Mouse (Mus musculus) neural tube, embryonic 12.5 days (tissue): ENCODE measurements around the gene Aipl1. TPM values are rescaled to one million over a fixed set of nuclear protein-coding genes. Genes with fewer than 3 reads are reported as not detected.

Experiments
- ATAC-seq: fragments of 200-750 bp; cut with Nextera tagmentation; 2 replicates; pipeline ENCODE4 v1.8.0; 2017; ENCODE audit warnings: low read depth, mild to moderate bottlenecking, moderate TSS enrichment, moderate library complexity; ENCODE audit not compliant: low FRiP score
- H3K27ac ChIP-seq: fragments of 300-500 bp; sonication (generic); 2 replicates; pipeline ENCODE4 v1.5.1; 2016
- H3K27me3 ChIP-seq: fragments of 300-500 bp; sonication (generic); replicated peaks from 2 replicates; pipeline ENCODE4 v1.6.1; 2016; ENCODE audit warnings: mild to moderate bottlenecking
- H3K36me3 ChIP-seq: fragments of 300-500 bp; sonication (generic); 2 replicates; pipeline ENCODE4 v1.6.1; 2016; ENCODE audit warnings: mild to moderate bottlenecking
- H3K4me1 ChIP-seq: fragments of 300-500 bp; sonication (generic); 2 replicates; pipeline ENCODE4 v1.6.1; 2016
- H3K4me2 ChIP-seq: fragments of 300-500 bp; sonication (generic); replicated peaks from 2 replicates; pipeline ENCODE4 v1.6.1; 2016; ENCODE audit warnings: mild to moderate bottlenecking
- H3K4me3 ChIP-seq: fragments of 300-500 bp; sonication (generic); 2 replicates; pipeline ENCODE4 v1.5.1; 2016
- H3K9ac ChIP-seq: fragments of 300-500 bp; sonication (generic); 2 replicates; pipeline ENCODE4 v1.6.1; 2016; ENCODE audit warnings: mild to moderate bottlenecking
- H3K9me3 ChIP-seq: fragments of 300-500 bp; sonication (generic); 2 replicates; pipeline ENCODE4 v1.6.1; 2016; ENCODE audit warnings: mild to moderate bottlenecking
- WGBS: fragments of 180-500 bp; shearing (Covaris S2); methylation state at CpG from one replicate; pipeline ENCODE4 v1.1.7; 2016; 5-methylcytosine and 5-hydroxymethylcytosine counted together
- polyA plus RNA-seq: library from polyadenylated mRNA; unstranded; fragments of >200 nt; fragmentation: Nextera tagmentation; extraction: Ambion mirVana; gene quantifications from 2 replicates; pipeline ENCODE4 v1.2.1, GENCODE M21; 2016

The Aipl1 gene
- polyA plus RNA-seq, 1 experiment from 2014 or later, result 0.47 TPM

- Histone ChIP-seq H3K4me2 (no peak overlapping the region), H3K9me3 (no peaks in the 10 kb centered on the region), H3K36me3 (peaks cover 16% of the 10 kb centered on the region), H3K9ac (no peak overlapping the region), H3K4me3 (no peak overlapping the region), H3K27me3 (peaks cover 26% of the 10 kb centered on the region), H3K4me1 (peaks cover 20% of the 10 kb centered on the region), H3K27ac (no peak overlapping the region)
- no peak for ATAC-seq
- 71% methylated on average over 8 of the region's 8 CpGs for WGBS
These were observed 12.0 kb upstream of the Aipl1 start for GRCm38 (mm10) chr11:72049171-72049759.

GRCm38 (mm10) chr11:72048730-72049129, 11.4 kb upstream of the Aipl1 start:
- peaks cover 16% of the 10 kb centered on the region for H3K36me3 ChIP-seq
- 70% methylated on average over 6 of the region's 6 CpGs for WGBS
- no peak overlapping the region for H3K4me3 ChIP-seq
- no peak overlapping the region for H3K27ac ChIP-seq
- no peak for ATAC-seq
- no peaks in the 10 kb centered on the region for H3K9me3 ChIP-seq
- H3K9ac ChIP-seq, result no peak overlapping the region
- no peak overlapping the region for H3K4me2 ChIP-seq
- H3K4me1 ChIP-seq, result peaks cover 25% of the 10 kb centered on the region
- H3K27me3 ChIP-seq, result peaks cover 26% of the 10 kb centered on the region

- Histone ChIP-seq H3K27me3 (0 out of 2 replicates have a peak, but pooled peaks cover 2% of the 10 kb centered on the region), H3K4me1 (peaks cover 48% of the 10 kb centered on the region), H3K4me3 (no peak overlapping the region), H3K9me3 (no peaks in the 10 kb centered on the region), H3K36me3 (peaks cover 16% of the 10 kb centered on the region), H3K27ac (no peak overlapping the region), H3K4me2 (peak overlapping the region; percentile 84), H3K9ac (no peak overlapping the region)
- ATAC-seq, result no peak
- 94% methylated on average over 3 of the region's 3 CpGs for WGBS
These were observed 6.9 kb upstream of the Aipl1 start for GRCm38 (mm10) chr11:72044231-72044630.

- peaks cover 60% of the 10 kb centered on the region for H3K4me1 ChIP-seq
- under 1% methylated on average over 14 of the region's 14 CpGs for WGBS
- peak overlapping the region; percentile 84 for H3K4me2 ChIP-seq
- H3K9me3 ChIP-seq, result no peaks in the 10 kb centered on the region
- H3K4me3 ChIP-seq, result peak overlapping the region; percentile 64
- H3K36me3 ChIP-seq, result peaks cover 16% of the 10 kb centered on the region
- no peaks in the 10 kb centered on the region for H3K27me3 ChIP-seq
- H3K9ac ChIP-seq, result peak overlapping the region; percentile 69
- H3K27ac ChIP-seq, result no peak overlapping the region
- no peak; the same call in none of the 2 replicates for ATAC-seq
These were observed 5.3 kb upstream of the Aipl1 start for GRCm38 (mm10) chr11:72042631-72043030.

DNA sequence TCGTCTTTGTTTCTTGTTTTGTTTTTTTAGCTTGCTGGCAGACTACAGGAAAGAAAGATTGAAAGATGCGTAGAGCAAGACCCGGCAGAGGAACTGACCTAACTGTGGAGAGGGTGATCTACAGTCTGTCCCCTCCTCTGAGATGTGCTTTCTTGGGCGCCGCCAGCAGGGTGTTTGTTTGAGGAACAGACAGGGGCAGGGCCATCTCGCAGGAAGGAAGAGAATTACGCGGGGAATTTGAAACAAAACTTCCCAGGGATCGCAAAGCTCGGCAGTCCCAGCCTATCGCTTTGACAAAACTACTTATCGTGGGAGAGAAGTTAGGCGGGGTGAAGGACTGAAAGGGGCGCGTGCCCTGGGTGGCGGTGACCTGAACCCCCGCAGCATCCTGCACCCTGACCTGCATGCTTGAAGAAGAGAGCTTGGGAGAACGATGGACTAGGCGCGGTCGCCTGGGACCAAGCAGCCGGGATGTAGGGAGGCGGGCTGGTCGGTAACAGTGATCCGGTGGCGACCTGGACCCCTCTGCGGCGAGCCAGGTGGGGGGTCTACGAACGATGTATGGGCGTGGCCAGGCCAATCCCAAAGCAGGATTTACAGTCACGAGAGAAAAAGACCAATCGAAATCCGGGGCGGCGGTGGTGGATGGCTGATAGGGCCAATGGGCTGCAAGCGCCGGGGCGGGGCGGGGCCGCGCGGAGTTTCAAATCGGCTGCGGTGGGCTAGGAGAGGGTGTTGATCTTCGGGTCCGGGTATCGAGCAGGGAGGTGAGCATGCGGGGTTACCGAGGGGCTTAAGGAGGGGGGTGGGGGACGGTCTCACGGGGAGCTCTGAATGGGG, 4.7 kb upstream of the Aipl1 start, which contains the start of gene Pimreg:
Pimreg (plus strand) TSS at position 265 of the 840 bp plus-strand sequence.
- WGBS, result under 1% methylated on average over 52 of the region's 52 CpGs
- Histone ChIP-seq H3K27ac (peak within 1 kb of the TSS; percentile 37; the same call in 1 of the 2 replicates), H3K9me3 (no peaks in the 10 kb centered on the region), H3K4me3 (peak within 1 kb of the TSS; percentile 64), H3K36me3 (peaks cover 16% of the 10 kb centered on the region), H3K4me2 (peak within 1 kb of the TSS; percentile 84), H3K4me1 (peaks cover 60% of the 10 kb centered on the region), H3K9ac (peak within 1 kb of the TSS; percentile 69), H3K27me3 (no peaks in the 10 kb centered on the region)
- peak; percentile 91 for ATAC-seq

DNA sequence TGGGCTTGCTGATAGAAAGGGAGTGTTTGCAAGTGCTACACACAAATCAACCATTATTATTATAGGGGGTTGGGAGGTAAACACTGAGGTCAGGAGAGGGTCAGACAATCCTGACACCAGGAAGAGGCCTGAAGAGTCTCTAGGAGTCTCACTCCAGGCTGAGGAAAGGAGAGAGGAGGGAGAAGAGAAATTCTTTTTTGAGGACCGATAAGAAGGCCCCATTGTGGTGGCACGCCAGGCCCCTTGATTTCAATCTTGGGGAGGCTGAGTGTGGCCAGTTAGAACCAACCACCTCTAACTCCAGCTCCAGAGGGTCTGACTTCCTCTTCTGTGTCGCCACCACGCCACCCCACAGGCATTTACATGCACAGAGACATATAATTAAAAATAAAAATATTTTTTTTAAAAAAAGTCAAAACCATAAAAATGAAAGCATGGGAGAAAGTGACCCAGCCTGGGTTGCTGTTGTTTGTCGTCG, 4.0 kb upstream of the Aipl1 start:
- H3K9ac ChIP-seq, result peak overlapping the region; percentile 69; the same call in 1 of the 2 replicates
- H3K27me3 ChIP-seq, result no peaks in the 10 kb centered on the region
- peak overlapping the region; percentile 64 for H3K4me3 ChIP-seq
- peaks cover 16% of the 10 kb centered on the region for H3K36me3 ChIP-seq
- H3K27ac ChIP-seq, result peak overlapping the region; percentile 37; the same call in 1 of the 2 replicates
- H3K4me2 ChIP-seq, result peak overlapping the region; percentile 84
- WGBS, result 11% methylated on average over 6 of the region's 6 CpGs
- ATAC-seq, result no peak
- H3K9me3 ChIP-seq, result no peaks in the 10 kb centered on the region
- peaks cover 60% of the 10 kb centered on the region for H3K4me1 ChIP-seq

DNA sequence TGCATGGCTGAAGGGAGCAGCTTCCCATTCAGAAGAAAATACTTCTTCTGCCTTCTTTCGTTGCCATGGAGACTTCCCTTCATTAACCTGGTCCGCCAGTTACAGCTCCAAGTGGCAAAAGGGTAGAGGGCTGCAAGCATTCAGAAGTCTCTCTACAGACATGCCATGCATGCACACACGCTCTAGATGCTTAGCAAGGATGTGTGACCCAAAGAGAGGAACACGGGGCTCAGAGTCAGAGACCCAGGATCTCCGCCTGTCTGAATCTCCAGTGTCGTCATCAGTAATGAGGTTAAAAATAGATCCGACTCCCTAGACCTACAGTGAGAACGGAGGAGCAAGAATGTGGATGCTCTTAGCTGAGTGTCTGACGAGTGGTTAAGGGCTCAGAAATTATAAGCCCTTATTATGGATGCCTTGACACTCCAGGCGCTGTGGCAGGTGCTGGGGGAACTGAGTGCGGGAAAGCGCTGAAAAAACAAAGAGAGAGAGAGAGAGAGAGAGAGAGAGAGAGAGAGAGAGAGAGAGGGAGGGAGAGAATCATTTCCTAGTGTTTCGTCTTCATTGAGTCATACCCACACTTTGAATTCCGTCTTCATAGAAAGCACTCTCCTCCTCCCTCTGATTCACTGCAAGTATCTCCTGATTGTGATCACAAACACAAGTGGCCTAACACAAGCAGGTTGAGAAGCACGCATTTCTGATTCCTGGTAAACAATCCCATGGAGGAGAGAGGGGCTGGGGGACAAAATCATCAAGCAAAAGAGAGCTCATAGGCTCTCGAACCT, 2.5 kb upstream of the Aipl1 start:
- peaks cover 3% of the 10 kb centered on the region; the same call in 1 of the 2 replicates for H3K36me3 ChIP-seq
- H3K4me3 ChIP-seq, result no peak overlapping the region
- peak overlapping the region; percentile 35 for H3K4me2 ChIP-seq
- no peak for ATAC-seq
- H3K4me1 ChIP-seq, result peaks cover 56% of the 10 kb centered on the region
- WGBS, result 25% methylated on average over 16 of the region's 16 CpGs
- H3K9ac ChIP-seq, result no peak overlapping the region
- no peaks in the 10 kb centered on the region for H3K9me3 ChIP-seq
- no peaks in the 10 kb centered on the region for H3K27me3 ChIP-seq
- no peak overlapping the region for H3K27ac ChIP-seq

DNA sequence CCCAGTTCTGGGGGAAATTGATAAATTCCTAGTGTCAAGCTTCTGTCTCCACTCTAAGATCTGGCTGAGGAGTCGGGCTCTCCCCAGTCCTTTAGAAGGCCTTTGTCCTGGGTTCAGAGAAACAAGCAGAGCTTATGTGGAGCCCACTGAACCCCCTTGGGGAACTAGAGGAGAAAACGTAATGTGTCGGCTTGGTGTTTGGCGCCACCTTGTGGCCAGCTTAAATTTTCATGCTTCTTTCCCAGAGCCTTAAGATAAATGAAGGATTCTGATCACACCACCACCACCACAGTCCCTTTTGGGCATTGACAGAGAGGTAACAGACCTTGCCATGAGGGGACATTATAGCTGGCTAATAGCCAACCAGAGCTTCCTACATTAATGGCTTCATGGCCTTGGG, 687 bp upstream of the Aipl1 start:
- no peak for ATAC-seq
- 2% methylated on average over 4 of the region's 4 CpGs for WGBS

GRCm38 (mm10) chr11:72032589-72032988, 4.7 kb downstream of the Aipl1 start:
- 90% methylated on average over 3 of the region's 3 CpGs for WGBS

More for the DNA sequence above, 687 bp upstream of the Aipl1 start:
- Histone ChIP-seq H3K27ac (no peak overlapping the region), H3K9me3 (no peaks in the 10 kb centered on the region), H3K36me3 (no peaks in the 10 kb centered on the region), H3K27me3 (no peaks in the 10 kb centered on the region), H3K4me1 (peaks cover 40% of the 10 kb centered on the region), H3K4me3 (no peak overlapping the region), H3K4me2 (no peak overlapping the region), H3K9ac (no peak overlapping the region)

GRCm38 (mm10) chr11:72032091-72032490, 5.2 kb downstream of the Aipl1 start:
- 78% methylated on average over 4 of the region's 4 CpGs for whole genome bisulfite sequencing
- Histone ChIP-seq H3K27me3 (peaks cover 11% of the 10 kb centered on the region), H3K4me3 (no peak overlapping the region), H3K36me3 (no peaks in the 10 kb centered on the region), H3K27ac (no peak overlapping the region), H3K4me2 (no peak overlapping the region), H3K4me1 (no peaks in the 10 kb centered on the region), H3K9me3 (no peaks in the 10 kb centered on the region), H3K9ac (no peak overlapping the region)
- no peak for ATAC-seq

More at GRCm38 (mm10) chr11:72032589-72032988, 4.7 kb downstream of the Aipl1 start:
- Histone ChIP-seq H3K36me3 (no peaks in the 10 kb centered on the region), H3K9ac (no peak overlapping the region), H3K27me3 (peaks cover 11% of the 10 kb centered on the region), H3K4me3 (no peak overlapping the region), H3K9me3 (no peaks in the 10 kb centered on the region), H3K4me1 (no peaks in the 10 kb centered on the region; the same call in 1 of the 2 replicates), H3K27ac (no peak overlapping the region), H3K4me2 (no peak overlapping the region)
- no peak for ATAC-seq

DNA sequence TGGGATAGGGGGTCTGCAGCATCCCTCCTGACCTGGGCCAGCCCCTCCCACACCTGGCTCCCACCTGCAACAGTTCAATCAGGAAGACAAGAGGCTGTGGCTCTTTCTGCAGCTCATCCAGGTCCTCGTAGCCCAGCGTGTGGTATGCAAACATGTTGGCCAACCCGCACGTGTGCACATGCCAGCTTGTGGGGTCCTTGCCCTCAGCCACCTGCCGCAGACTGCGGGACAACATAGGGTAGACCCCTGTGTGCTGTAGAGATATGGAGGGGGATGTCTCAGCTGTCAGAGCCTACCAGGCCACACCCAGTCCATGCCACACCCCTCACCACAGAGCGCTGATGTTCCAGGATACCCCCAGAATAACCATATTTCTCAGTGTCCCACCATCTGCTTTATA, 6.0 kb downstream of the Aipl1 start:
- H3K9ac ChIP-seq, result no peak overlapping the region
- H3K4me3 ChIP-seq, result no peak overlapping the region
- no peaks in the 10 kb centered on the region for H3K4me1 ChIP-seq
- H3K27ac ChIP-seq, result no peak overlapping the region
- H3K36me3 ChIP-seq, result no peaks in the 10 kb centered on the region
- H3K27me3 ChIP-seq, result peaks cover 11% of the 10 kb centered on the region
- 91% methylated on average over 7 of the region's 7 CpGs for WGBS
- ATAC-seq, result no peak
- H3K9me3 ChIP-seq, result no peaks in the 10 kb centered on the region
- no peak overlapping the region for H3K4me2 ChIP-seq
